Mouse (Mus musculus) embryonic facial prominence, embryonic 11.5 days (tissue): ENCODE results near the gene Sytl1. TPM values are rescaled to one million over a fixed set of nuclear protein-coding genes. Genes with fewer than 3 reads are reported as not detected.

Source experiments
- ATAC-seq: fragments of 200-750 bp; cut with Nextera tagmentation; replicated peaks from 2 replicates; pipeline ENCODE4 v1.8.0; 2017; ENCODE audit warnings: low read depth; ENCODE audit not compliant: insufficient number of reproducible peaks, low FRiP score, low TSS enrichment
- DNase-seq: peaks from one replicate; pipeline ENCODE4 v3.0.0-alpha.2; 2015; ENCODE audit warnings: low spot score
- H3K27ac ChIP-seq: fragments of 300-500 bp; sonication (generic); replicated peaks from 2 replicates; pipeline ENCODE4 v1.5.1; 2014; ENCODE audit warnings: mild to moderate bottlenecking, low read depth, low read length, control low read depth
- H3K27me3 ChIP-seq: fragments of 300-500 bp; sonication (generic); 2 replicates; pipeline ENCODE4 v1.6.1; 2014; ENCODE audit warnings: mild to moderate bottlenecking, low read length, moderate library complexity, mixed read lengths; ENCODE audit not compliant: control insufficient read depth, insufficient read depth
- H3K36me3 ChIP-seq: fragments of 300-500 bp; sonication (generic); replicated peaks from 2 replicates; pipeline ENCODE4 v1.6.1; 2014; ENCODE audit warnings: low read depth, mild to moderate bottlenecking, low read length, moderate library complexity, mixed read lengths; ENCODE audit not compliant: control insufficient read depth, insufficient read depth
- H3K4me1 ChIP-seq: fragments of 300-500 bp; sonication (generic); 2 replicates; pipeline ENCODE4 v1.6.1; 2014; ENCODE audit warnings: low read length, mixed read lengths; ENCODE audit not compliant: control insufficient read depth, insufficient read depth
- H3K4me2 ChIP-seq: fragments of 300-500 bp; sonication (generic); 2 replicates; pipeline ENCODE4 v1.6.1; 2014; ENCODE audit warnings: low read depth, mild to moderate bottlenecking, control low read depth, low read length, moderate library complexity
- H3K4me3 ChIP-seq: fragments of 300-500 bp; sonication (generic); 2 replicates; pipeline ENCODE4 v1.5.1; 2014; ENCODE audit warnings: low read depth, low read length, control low read depth
- H3K9ac ChIP-seq: fragments of 300-500 bp; sonication (generic); replicated peaks from 2 replicates; pipeline ENCODE4 v1.6.1; 2014; ENCODE audit warnings: mild to moderate bottlenecking, control low read depth, low read length
- H3K9me3 ChIP-seq: fragments of 300-500 bp; sonication (generic); replicated peaks from 2 replicates; pipeline ENCODE4 v1.6.1; 2016; ENCODE audit warnings: mild to moderate bottlenecking, low read length, inconsistent platforms, mixed read lengths; ENCODE audit not compliant: control insufficient read depth
- WGBS: fragments of 180-500 bp; shearing (Covaris S2); extraction: QIAGEN DNeasy Blood & Tissue Kit; methylation state at CpG from one replicate; pipeline ENCODE4 v1.1.7; 2014; 5-methylcytosine and 5-hydroxymethylcytosine counted together
- polyA plus RNA-seq: library from polyadenylated mRNA; unstranded; fragments of >200 nt; fragmentation: Nextera tagmentation; extraction: Ambion mirVana; gene quantifications from 2 replicates; pipeline ENCODE4 v1.2.1, GENCODE M21; 2014

Sytl1 gene
- polyA plus RNA-seq, result 1.1 and 1.2 TPM in 2 replicates

DNA sequence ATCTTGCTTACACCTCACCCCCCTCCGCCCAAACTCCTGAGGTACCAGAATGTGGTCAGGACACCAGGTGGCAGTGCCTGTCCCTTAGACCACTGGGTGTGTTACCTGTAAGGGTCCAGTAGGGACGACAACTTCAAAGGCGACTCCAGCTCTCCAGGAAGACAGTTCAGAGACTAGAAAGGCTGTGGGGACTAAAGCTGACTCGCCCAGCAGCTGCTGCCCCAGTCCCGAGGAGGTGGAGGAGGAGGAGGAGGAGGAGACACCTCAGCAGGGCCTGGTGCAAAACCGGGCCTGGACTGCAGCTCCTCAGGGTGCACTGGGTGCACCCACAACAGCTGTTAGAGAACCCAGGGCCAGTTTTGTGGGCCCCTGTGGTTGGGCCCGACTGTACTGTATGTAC, at the start of gene Sytl1:
Gene Sytl1 (minus strand): TSS at position 232 of the 400 bp plus-strand sequence.
- no peaks in the 10 kb centered on the region for H3K9me3 ChIP-seq
- H3K4me3 ChIP-seq, result no peak within 1 kb of the TSS
- H3K4me2 ChIP-seq, result no peak within 1 kb of the TSS
- H3K27ac ChIP-seq, result no peak within 1 kb of the TSS
- peaks cover 18% of the 10 kb centered on the region for H3K36me3 ChIP-seq
- no peaks in the 10 kb centered on the region; the same call in 1 of the 2 replicates for H3K4me1 ChIP-seq
- no peaks in the 10 kb centered on the region for H3K27me3 ChIP-seq
- 38% methylated on average over 7 of the region's 7 CpGs for whole genome bisulfite sequencing
- DNase-seq (no peak), ATAC-seq (no peak)
- H3K9ac ChIP-seq, result no peak within 1 kb of the TSS

DNA sequence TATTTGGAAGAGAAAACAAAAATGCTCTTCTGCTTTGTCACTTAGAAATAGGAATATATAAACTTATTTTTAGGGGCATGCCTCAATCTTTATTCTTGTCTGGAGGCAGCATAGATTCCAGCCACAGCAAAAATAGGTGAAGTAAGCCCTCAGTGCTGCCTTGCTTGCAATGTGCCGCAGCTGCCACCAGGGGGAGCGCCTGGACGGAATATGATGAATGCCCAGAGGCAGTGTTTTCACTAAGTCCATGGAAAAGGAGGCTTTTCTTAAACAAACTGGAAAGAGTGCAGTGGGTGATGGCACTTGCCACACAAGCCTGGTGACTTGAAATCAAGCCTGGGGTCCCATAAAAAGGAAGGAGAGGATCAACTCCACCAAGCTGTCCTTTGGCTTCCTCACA, 47.0 kb upstream of the Sytl1 start:
- no peaks in the 10 kb centered on the region for H3K4me1 ChIP-seq
- no peak overlapping the region for H3K27ac ChIP-seq
- no peak overlapping the region for H3K4me3 ChIP-seq
- no peaks in the 10 kb centered on the region for H3K9me3 ChIP-seq
- no peak for ATAC-seq
- peak; percentile 89 for DNase-seq
- WGBS, result 0% methylated on average over 3 of the region's 3 CpGs
- no peak overlapping the region for H3K4me2 ChIP-seq
- H3K27me3 ChIP-seq, result no peaks in the 10 kb centered on the region
- no peaks in the 10 kb centered on the region for H3K36me3 ChIP-seq
- no peak overlapping the region for H3K9ac ChIP-seq

- Histone ChIP-seq H3K4me2 (no peak overlapping the region), H3K27ac (no peak overlapping the region), H3K4me1 (no peaks in the 10 kb centered on the region), H3K4me3 (no peak overlapping the region), H3K27me3 (no peaks in the 10 kb centered on the region), H3K9ac (no peak overlapping the region), H3K36me3 (no peaks in the 10 kb centered on the region), H3K9me3 (no peaks in the 10 kb centered on the region)
- DNase-seq, result peak; percentile 60
- no peak for ATAC-seq
- 46% methylated on average over 3 of the region's 3 CpGs for WGBS
Observed at GRCm38 (mm10) chr4:133307331-133307730, 44.4 kb upstream of the Sytl1 start.

DNA sequence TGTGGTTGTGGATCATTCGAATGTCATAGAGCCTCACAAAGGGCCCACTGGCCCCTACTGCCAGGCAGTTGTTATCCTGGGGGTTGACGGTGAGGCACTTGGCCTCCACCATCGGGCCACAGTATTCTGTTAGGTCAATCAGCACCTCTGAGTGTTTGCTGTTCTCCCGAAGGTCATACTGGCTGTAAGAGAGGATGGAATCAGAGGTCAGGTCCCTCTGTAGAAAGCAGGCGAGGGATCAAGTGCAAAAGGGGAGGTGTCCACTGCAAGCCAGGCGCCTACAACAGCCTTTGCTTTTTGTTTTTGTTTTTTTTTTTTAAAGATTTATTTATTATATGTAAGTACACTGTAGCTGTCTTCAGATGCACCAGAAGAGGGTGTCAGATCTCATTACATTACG, 42.9 kb upstream of the Sytl1 start:
- 94% methylated on average over 7 of the region's 7 CpGs for WGBS
- Histone ChIP-seq H3K27ac (no peak overlapping the region), H3K9me3 (no peaks in the 10 kb centered on the region), H3K9ac (no peak overlapping the region), H3K4me3 (no peak overlapping the region), H3K4me2 (no peak overlapping the region), H3K4me1 (no peaks in the 10 kb centered on the region), H3K36me3 (peaks cover 2% of the 10 kb centered on the region; the same call in 1 of the 2 replicates), H3K27me3 (no peaks in the 10 kb centered on the region)
- ATAC-seq, result no peak
- DNase-seq, result no peak

- H3K4me2 ChIP-seq, result no peak overlapping the region
- 94% methylated on average over 7 of the region's 7 CpGs for WGBS
- H3K4me1 ChIP-seq, result no peaks in the 10 kb centered on the region
- H3K9me3 ChIP-seq, result no peaks in the 10 kb centered on the region
- H3K27me3 ChIP-seq, result no peaks in the 10 kb centered on the region
- no peak overlapping the region for H3K9ac ChIP-seq
- peaks cover 2% of the 10 kb centered on the region; the same call in 1 of the 2 replicates for H3K36me3 ChIP-seq
- ATAC-seq (no peak), DNase-seq (no peak)
- H3K27ac ChIP-seq, result no peak overlapping the region
- H3K4me3 ChIP-seq, result no peak overlapping the region
Observed at GRCm38 (mm10) chr4:133304770-133305169, 41.9 kb upstream of the Sytl1 start.

- no peaks in the 10 kb centered on the region for H3K9me3 ChIP-seq
- DNase-seq (no peak), ATAC-seq (no peak)
- H3K9ac ChIP-seq, result no peak overlapping the region
- H3K27me3 ChIP-seq, result no peaks in the 10 kb centered on the region
- whole genome bisulfite sequencing, result 89% methylated on average over 5 of the region's 5 CpGs
- peaks cover 2% of the 10 kb centered on the region for H3K36me3 ChIP-seq
- H3K4me3 ChIP-seq, result no peak overlapping the region
- no peak overlapping the region for H3K27ac ChIP-seq
- no peaks in the 10 kb centered on the region for H3K4me1 ChIP-seq
- H3K4me2 ChIP-seq, result no peak overlapping the region
Observed at GRCm38 (mm10) chr4:133302668-133303067, 39.8 kb upstream of the Sytl1 start.

GRCm38 (mm10) chr4:133301802-133302201, 38.9 kb upstream of the Sytl1 start:
- no peak overlapping the region for H3K4me3 ChIP-seq
- no peak overlapping the region; the same call in 1 of the 2 replicates for H3K9ac ChIP-seq
- H3K27me3 ChIP-seq, result no peaks in the 10 kb centered on the region
- H3K27ac ChIP-seq, result no peak overlapping the region
- ATAC-seq (no peak), DNase-seq (peak; percentile 78)
- H3K4me2 ChIP-seq, result no peak overlapping the region
- peaks cover 2% of the 10 kb centered on the region for H3K36me3 ChIP-seq
- no peaks in the 10 kb centered on the region for H3K9me3 ChIP-seq
- H3K4me1 ChIP-seq, result no peaks in the 10 kb centered on the region
- 20% methylated on average over 4 of the region's 4 CpGs for WGBS

GRCm38 (mm10) chr4:133300421-133300820, 37.5 kb upstream of the Sytl1 start:
- Histone ChIP-seq H3K27me3 (no peaks in the 10 kb centered on the region), H3K9me3 (no peaks in the 10 kb centered on the region), H3K4me3 (no peak overlapping the region), H3K4me2 (no peak overlapping the region), H3K27ac (no peak overlapping the region), H3K36me3 (peaks cover 2% of the 10 kb centered on the region), H3K4me1 (no peaks in the 10 kb centered on the region), H3K9ac (no peak overlapping the region)
- DNase-seq (no peak), ATAC-seq (no peak)
- 90% methylated on average over 11 of the region's 11 CpGs for WGBS
